Comparison of ENCODE assay signal across 8 mouse cellular contexts in the genomic region with DNA sequence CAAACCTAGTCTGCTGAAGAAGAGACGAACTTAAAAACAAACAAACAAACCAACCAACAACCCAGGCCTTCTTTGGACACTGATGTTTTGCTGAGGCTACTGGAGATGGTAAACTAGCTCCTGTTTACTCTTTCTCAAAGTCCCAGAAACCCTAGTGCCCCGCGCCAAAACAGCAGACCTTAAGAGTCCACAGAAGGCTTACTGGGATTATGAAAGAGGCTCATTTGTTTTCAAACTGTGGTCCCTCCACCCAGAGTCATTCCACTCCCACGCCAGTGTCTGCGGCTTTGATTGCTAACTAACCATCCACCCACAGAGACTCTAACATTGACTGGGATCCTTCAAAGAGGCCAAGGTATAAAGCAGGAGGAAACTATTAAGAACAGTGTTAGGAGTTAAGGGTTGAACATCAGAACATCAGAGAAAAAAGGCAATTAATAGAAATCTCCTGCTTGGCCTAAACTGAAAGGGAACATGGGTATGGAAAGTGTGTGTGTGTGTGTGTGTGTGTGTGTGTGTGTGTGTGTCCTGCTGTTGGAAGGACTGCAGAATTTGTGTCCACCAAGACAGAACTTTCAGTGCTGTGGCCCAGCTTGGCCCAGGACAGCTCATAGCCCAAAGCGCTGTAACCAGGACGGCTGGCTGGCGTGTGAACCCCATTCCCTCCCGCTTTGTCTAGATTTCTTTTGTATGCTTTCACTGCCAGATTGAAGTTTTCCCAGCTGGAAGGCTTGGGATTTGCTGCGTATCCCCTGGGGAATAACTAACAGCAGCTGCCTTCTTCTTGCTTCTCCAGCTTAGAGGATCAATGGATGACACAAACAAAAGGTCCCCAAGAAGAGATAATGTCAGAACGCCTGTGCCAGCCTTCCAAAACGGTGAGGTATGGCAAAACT. TPM values are rescaled to one million over a fixed set of nuclear protein-coding genes. Genes with fewer than 3 reads are reported as not detected.
DNase-seq lines count a peak whose midpoint lies in the region; ATAC-seq and TF ChIP-seq lines count a peak whose summit lies in the region.

No protein-coding gene starts in this region.

- H3K9ac ChIP-seq in liver, adult 2 months (ENCODE audit: low read depth, low read length), result peak overlapping the region; percentile 21; the same call in 1 of the 2 replicates
- H3K9ac ChIP-seq in forebrain, embryonic 15.5 days (replicated peaks), result peak overlapping the region; percentile 11; the same call in 1 of the 2 replicates
- H3K9ac ChIP-seq in hindbrain, embryonic 11.5 days (ENCODE audit: low read depth, low read length), result no peak overlapping the region
- H3K9ac ChIP-seq in stomach, embryonic 15.5 days, result no peak overlapping the region

- no peak overlapping the region for H3K4me2 ChIP-seq in forebrain, embryonic 15.5 days (replicated peaks)
- H3K4me2 ChIP-seq in hindbrain, embryonic 11.5 days (replicated peaks; ENCODE audit: low read depth, low read length), result no peak overlapping the region
- H3K4me2 ChIP-seq in stomach, embryonic 15.5 days, result no peak overlapping the region

- TF ChIP-seq CTCF in liver, adult 2 months (IDR thresholded peaks at IDR 0.05; ENCODE audit: low read depth, low read length), result no peak

- peak; percentile 69 for DNase-seq in liver, adult 2 months (ENCODE audit: extremely low read depth, low read depth, low spot score)
- DNase-seq in liver, result no peak
- peak; percentile 74 for DNase-seq in hindbrain, embryonic 11.5 days (ENCODE audit: low spot score)
- peak; percentile 63 for DNase-seq in lung, postnatal 10 days
- no peak for DNase-seq in testis, postnatal 14 days (ENCODE audit: low spot score)
- DNase-seq in cerebellum, adult 9-10 months, result no peak

- TF ChIP-seq POLR2A in liver, adult 2 months (IDR thresholded peaks at IDR 0.05; ENCODE audit: extremely low read depth, insufficient read depth, low read length), result no peak

- peaks cover 11% of the 10 kb centered on the region; the same call in 1 of the 2 replicates for H3K79me2 ChIP-seq in liver, adult 2 months (ENCODE audit: control insufficient read depth, insufficient read depth, low read length)

- peaks cover 59% of the 10 kb centered on the region for H3K4me1 ChIP-seq in liver, adult 2 months (ENCODE audit: control insufficient read depth, insufficient read depth, low read length)
- H3K4me1 ChIP-seq in forebrain, embryonic 15.5 days, result peaks cover 62% of the 10 kb centered on the region
- peaks cover 6% of the 10 kb centered on the region for H3K4me1 ChIP-seq in hindbrain, embryonic 11.5 days (replicated peaks; ENCODE audit: control insufficient read depth, insufficient read depth, low read length)
- H3K4me1 ChIP-seq in stomach, embryonic 15.5 days, result peaks cover 52% of the 10 kb centered on the region

- H3K36me3 ChIP-seq in liver, adult 2 months (ENCODE audit: control insufficient read depth, insufficient read depth, low read length), result 0 out of 2 replicates have a peak, but pooled peaks cover 1% of the 10 kb centered on the region
- peaks cover 8% of the 10 kb centered on the region; the same call in 1 of the 2 replicates for H3K36me3 ChIP-seq in forebrain, embryonic 15.5 days
- no peaks in the 10 kb centered on the region for H3K36me3 ChIP-seq in hindbrain, embryonic 11.5 days (ENCODE audit: control insufficient read depth, insufficient read depth, low read length)
- no peaks in the 10 kb centered on the region; the same call in 1 of the 2 replicates for H3K36me3 ChIP-seq in stomach, embryonic 15.5 days

- peak overlapping the region; percentile 68 for H3K27ac ChIP-seq in liver, adult 2 months (replicated peaks; ENCODE audit: insufficient read depth, low read depth, low read length)
- peak overlapping the region; percentile 77 for H3K27ac ChIP-seq in forebrain, embryonic 15.5 days (replicated peaks)
- peak overlapping the region; percentile 79 for H3K27ac ChIP-seq in hindbrain, embryonic 11.5 days (ENCODE audit: low read depth, low read length)
- H3K27ac ChIP-seq in stomach, embryonic 15.5 days, result peak overlapping the region; percentile 66

- no peaks in the 10 kb centered on the region for H3K9me3 ChIP-seq in forebrain, embryonic 15.5 days
- no peaks in the 10 kb centered on the region for H3K9me3 ChIP-seq in hindbrain, embryonic 11.5 days (ENCODE audit: control insufficient read depth, low read length)
- H3K9me3 ChIP-seq in stomach, embryonic 15.5 days, result no peaks in the 10 kb centered on the region

- no peak overlapping the region for H3K4me3 ChIP-seq in liver, adult 2 months (ENCODE audit: insufficient read depth, low read depth, low read length)
- H3K4me3 ChIP-seq in forebrain, embryonic 15.5 days, result no peak overlapping the region
- no peak overlapping the region for H3K4me3 ChIP-seq in hindbrain, embryonic 11.5 days (ENCODE audit: low read depth, low read length)
- no peak overlapping the region for H3K4me3 ChIP-seq in stomach, embryonic 15.5 days (replicated peaks)

- H3K27me3 ChIP-seq in liver, adult 2 months (ENCODE audit: control insufficient read depth, insufficient read depth, low read length), result no peaks in the 10 kb centered on the region
- H3K27me3 ChIP-seq in forebrain, embryonic 15.5 days, result no peaks in the 10 kb centered on the region
- no peaks in the 10 kb centered on the region for H3K27me3 ChIP-seq in hindbrain, embryonic 11.5 days (ENCODE audit: control insufficient read depth, insufficient read depth, low read length)
- no peaks in the 10 kb centered on the region for H3K27me3 ChIP-seq in stomach, embryonic 15.5 days (replicated peaks)

- 0 out of 2 replicates have a peak, but pooled peaks have one; percentile 17 for ATAC-seq in forebrain, embryonic 15.5 days (replicated peaks)
- peak; percentile 66 for ATAC-seq in hindbrain, embryonic 11.5 days (ENCODE audit: low FRiP score)
- ATAC-seq in stomach, embryonic 15.5 days (ENCODE audit: insufficient read depth, low FRiP score, low read depth), result no peak

- 22% methylated on average over 12 of the region's 12 CpGs for WGBS in liver, adult 2 months
- 10% methylated on average over 12 of the region's 12 CpGs for WGBS in forebrain, embryonic 15.5 days
- WGBS in hindbrain, embryonic 11.5 days, result 27% methylated on average over 12 of the region's 12 CpGs
- 45% methylated on average over 12 of the region's 12 CpGs for WGBS in stomach, embryonic 15.5 days

RNA-seq across cellular contexts. Expression of gene Kmt2e, which starts 20.4 kb away (rescaled TPM):
- total RNA-seq in liver, adult 2 months (2014; rRNA removed), result 19.1 and 23.2 TPM in 2 replicates
- polyA plus RNA-seq in liver, adult 2 months (2012; rRNA removed), result 5.5 and 8.1 TPM in 2 replicates
- polyA plus RNA-seq in forebrain, embryonic 15.5 days (2015; fragmentation: Nextera tagmentation; extraction: Ambion mirVana), result 198 and 206 TPM in 2 replicates
- polyA plus RNA-seq in hindbrain, embryonic 11.5 days (2014; fragmentation: Nextera tagmentation; extraction: Ambion mirVana), result 121 and 122 TPM in 2 replicates
- polyA plus RNA-seq in stomach, embryonic 15.5 days (2015; fragmentation: Nextera tagmentation; extraction: Ambion mirVana), result 95.2 and 99.7 TPM in 2 replicates

Comparison
In these comparisons a context has a peak if more than half of its experiments do, and no peak if none do; other contexts are left out.
1. DNase-seq: peak in liver, adult 2 months (single experiment), hindbrain, embryonic 11.5 days (single experiment) and lung, postnatal 10 days (single experiment); none in liver (single experiment), testis, postnatal 14 days (single experiment) and cerebellum, adult 9-10 months (single experiment).
2. H3K9ac ChIP-seq: peak in liver, adult 2 months (single experiment) and forebrain, embryonic 15.5 days (single experiment); none in hindbrain, embryonic 11.5 days (single experiment) and stomach, embryonic 15.5 days (single experiment).
3. RNA of gene Kmt2e, which starts 20.4 kb away (polyA plus RNA-seq): 198 to 206 TPM in forebrain, embryonic 15.5 days, 121 to 122 TPM in hindbrain, embryonic 11.5 days and 95.2 to 99.7 TPM in stomach, embryonic 15.5 days; 5.5 to 8.1 TPM in liver, adult 2 months; every median in the first group is over 10 times any median in the second.
4. Peak in every context shown above with its lines, with median percentiles within 50 percentile points of each other: H3K27ac ChIP-seq.